Mouse (Mus musculus) kidney, postnatal 10 days (tissue): ENCODE measurements around the gene Rbm18.

Source experiments
- DNase-seq: peaks from one replicate; pipeline ENCODE4 v3.0.0; 2021; ENCODE audit warnings: mixed read lengths

The Rbm18 gene

GRCm38 (mm10) chr2:36104436-36104955, 32.1 kb downstream of the Rbm18 start:
- DNase-seq = peak; percentile 30

GRCm38 (mm10) chr2:36103555-36104367, 32.8 kb downstream of the Rbm18 start:
- peak; percentile 43 for DNase-seq

- no peak for DNase-seq
Measured at GRCm38 (mm10) chr2:36103069-36103554, 33.5 kb downstream of the Rbm18 start.

- DNase-seq = peak; percentile 45
Measured at GRCm38 (mm10) chr2:36102559-36102946, 34.0 kb downstream of the Rbm18 start.

- DNase-seq = no peak
Measured at GRCm38 (mm10) chr2:36101866-36102558, 34.6 kb downstream of the Rbm18 start.

GRCm38 (mm10) chr2:36099739-36100138, 36.8 kb downstream of the Rbm18 start:
- DNase-seq = no peak

GRCm38 (mm10) chr2:36098021-36098420, 38.6 kb downstream of the Rbm18 start:
- no peak for DNase-seq

GRCm38 (mm10) chr2:36097129-36097815, 39.3 kb downstream of the Rbm18 start:
- DNase-seq = no peak

GRCm38 (mm10) chr2:36093914-36094475, 42.6 kb downstream of the Rbm18 start:
- DNase-seq = no peak

- no peak for DNase-seq
Measured at GRCm38 (mm10) chr2:36093301-36093700, 43.3 kb downstream of the Rbm18 start.

- peak; percentile 51 for DNase-seq
Measured at GRCm38 (mm10) chr2:36092748-36093147, 43.8 kb downstream of the Rbm18 start.

- DNase-seq = peak; percentile 79
Measured at GRCm38 (mm10) chr2:36090853-36091741, 45.5 kb downstream of the Rbm18 start.

GRCm38 (mm10) chr2:36089190-36089589, 47.4 kb downstream of the Rbm18 start:
- DNase-seq = no peak

GRCm38 (mm10) chr2:36085041-36085440, 51.5 kb downstream of the Rbm18 start:
- no peak for DNase-seq

GRCm38 (mm10) chr2:36082802-36083580, 53.6 kb downstream of the Rbm18 start:
- DNase-seq = no peak

- peak; percentile 69 for DNase-seq
Measured at GRCm38 (mm10) chr2:36081446-36081845, 55.1 kb downstream of the Rbm18 start.

GRCm38 (mm10) chr2:36077160-36077761, 59.3 kb downstream of the Rbm18 start:
- no peak for DNase-seq

- DNase-seq = no peak
Measured at GRCm38 (mm10) chr2:36075210-36075609, 61.4 kb downstream of the Rbm18 start.

- peak; percentile 23 for DNase-seq
Measured at GRCm38 (mm10) chr2:36073781-36074180, 62.8 kb downstream of the Rbm18 start.

GRCm38 (mm10) chr2:36071660-36072305, 64.8 kb downstream of the Rbm18 start:
- no peak for DNase-seq
